In genomic region chr3:156527231-156527995, GRCm38 (mm10) we compare ENCODE assay signal across 23 mouse cellular contexts. TPM values are rescaled to one million over a fixed set of nuclear protein-coding genes. Genes with fewer than 3 reads are reported as not detected.
A peak's percentile ranks its signal among the peaks of the same experiment; 100 is the strongest.
DNase-seq lines count a peak whose midpoint lies in the region; ATAC-seq lines count a peak whose summit lies in the region.
"Had no signal": no experiment of that assay in that cellular context is flagged by ENCODE, and none has a peak within 500 bp of the region (broad histone marks: within the 10 kb centered on the region; RNA-seq: fewer than 3 reads in every experiment).

No protein-coding gene starts in this region.

- no peak overlapping the region for H3K4me2 ChIP-seq in forebrain, embryonic 14.5 days (ENCODE audit: low read length)
- H3K4me2 ChIP-seq in forebrain, embryonic 11.5 days (ENCODE audit: low read depth, low read length, severe bottlenecking) = no peak overlapping the region
- no peak overlapping the region for H3K4me2 ChIP-seq in kidney, embryonic 16.5 days (replicated peaks; ENCODE audit: low read depth, low read length)
- H3K4me2 ChIP-seq: embryonic facial prominence, embryonic 13.5 days; lung, embryonic 14.5 days; midbrain, embryonic 15.5 days; stomach, embryonic 15.5 days had no signal

- no peak overlapping the region for H3K9ac ChIP-seq in forebrain, embryonic 14.5 days (ENCODE audit: low read length)
- H3K9ac ChIP-seq in forebrain, embryonic 11.5 days (ENCODE audit: low read length) = no peak overlapping the region
- H3K9ac ChIP-seq in kidney, embryonic 16.5 days (replicated peaks; ENCODE audit: low read length) = no peak overlapping the region
- H3K9ac ChIP-seq: embryonic facial prominence, embryonic 13.5 days; hindbrain, embryonic 15.5 days; liver, embryonic 14.5 days; lung, embryonic 14.5 days; midbrain, embryonic 15.5 days; stomach, embryonic 15.5 days had no signal

- H3K27me3 ChIP-seq in forebrain, embryonic 14.5 days (replicated peaks; ENCODE audit: control insufficient read depth, insufficient read depth, low read length) = no peaks in the 10 kb centered on the region
- H3K27me3 ChIP-seq in forebrain, embryonic 11.5 days (ENCODE audit: control insufficient read depth, insufficient read depth, low read length) = no peaks in the 10 kb centered on the region
- no peaks in the 10 kb centered on the region for H3K27me3 ChIP-seq in kidney, embryonic 16.5 days (ENCODE audit: insufficient read depth, low read length)
- H3K27me3 ChIP-seq: embryonic facial prominence, embryonic 13.5 days; hindbrain, embryonic 15.5 days; megakaryocyte, embryonic 14.5 days; midbrain, embryonic 15.5 days; stomach, embryonic 15.5 days had no signal

- ATAC-seq in forebrain, embryonic 14.5 days = peak; percentile 37; the same call in 1 of the 2 replicates
- ATAC-seq in forebrain, embryonic 11.5 days (replicated peaks; ENCODE audit: low FRiP score) = no peak
- ATAC-seq in kidney, embryonic 16.5 days (ENCODE audit: low FRiP score, low TSS enrichment) = no peak
- ATAC-seq: CD4-positive, CD25-positive, alpha-beta regulatory T cell, adult 4 months; intestine, embryonic 16.5 days; midbrain, embryonic 15.5 days had no signal

- no peaks in the 10 kb centered on the region for H3K36me3 ChIP-seq in forebrain, embryonic 14.5 days (ENCODE audit: control insufficient read depth, insufficient read depth, low read length)
- H3K36me3 ChIP-seq in forebrain, embryonic 11.5 days (ENCODE audit: control insufficient read depth, insufficient read depth, low read length) = no peaks in the 10 kb centered on the region
- H3K36me3 ChIP-seq in kidney, embryonic 16.5 days (ENCODE audit: insufficient read depth, low read length) = no peaks in the 10 kb centered on the region
- H3K36me3 ChIP-seq: embryonic facial prominence, embryonic 13.5 days; heart, embryonic 10.5 days; hindbrain, embryonic 15.5 days; midbrain, embryonic 15.5 days; stomach, embryonic 15.5 days had no signal

- H3K9me3 ChIP-seq in forebrain, embryonic 14.5 days (replicated peaks; ENCODE audit: control insufficient read depth, low read length) = no peaks in the 10 kb centered on the region
- no peaks in the 10 kb centered on the region for H3K9me3 ChIP-seq in forebrain, embryonic 11.5 days (ENCODE audit: control insufficient read depth, low read length)
- no peaks in the 10 kb centered on the region for H3K9me3 ChIP-seq in kidney, embryonic 16.5 days (ENCODE audit: low read length)
- H3K9me3 ChIP-seq: embryonic facial prominence, embryonic 13.5 days; heart, embryonic 10.5 days; hindbrain, embryonic 15.5 days; midbrain, embryonic 15.5 days; stomach, embryonic 15.5 days had no signal

- H3K4me1 ChIP-seq in forebrain, embryonic 14.5 days (ENCODE audit: control insufficient read depth, insufficient read depth, low read length) = 0 out of 2 replicates have a peak, but pooled peaks cover 2% of the 10 kb centered on the region
- H3K4me1 ChIP-seq in forebrain, embryonic 11.5 days (replicated peaks; ENCODE audit: control insufficient read depth, insufficient read depth, low read length) = no peaks in the 10 kb centered on the region
- H3K4me1 ChIP-seq in kidney, embryonic 16.5 days (ENCODE audit: insufficient read depth, low read length) = no peaks in the 10 kb centered on the region
- H3K4me1 ChIP-seq: embryonic facial prominence, embryonic 13.5 days; heart, embryonic 10.5 days; megakaryocyte, embryonic 14.5 days; midbrain, embryonic 15.5 days; stomach, embryonic 15.5 days had no signal

- DNase-seq in forebrain, embryonic 14.5 days (ENCODE audit: low spot score) = peak; percentile 75
- DNase-seq in forebrain, embryonic 11.5 days (ENCODE audit: low spot score) = no peak
- DNase-seq in brain, adult 2 months (ENCODE audit: low read depth, low spot score) = peak; percentile 79
- DNase-seq in cerebellum, adult 11-12 months = peak; percentile 53
- DNase-seq in cerebellum, postnatal 10 days = peak; percentile 84 to 85
- DNase-seq in yolk sac, embryonic 10.5 days (ENCODE audit: low spot score) = no peak
- no peak for DNase-seq in thymus, postnatal 14 days
- DNase-seq: adrenal gland, postnatal 25 days; heart, postnatal 4 days; kidney, postnatal 4 days; lung, embryonic 14.5 days; lung, postnatal 36 days; thymus, postnatal 36 days had no signal

- WGBS in forebrain, embryonic 14.5 days = 85% methylated on average over 2 of the region's 2 CpGs
- 80% methylated on average over 2 of the region's 2 CpGs for WGBS in forebrain, embryonic 11.5 days
- WGBS in kidney, embryonic 16.5 days = 89% methylated on average over 2 of the region's 2 CpGs

- no peak overlapping the region for H3K27ac ChIP-seq in forebrain, embryonic 14.5 days (ENCODE audit: low read depth, low read length)
- no peak overlapping the region for H3K27ac ChIP-seq in forebrain, embryonic 11.5 days (ENCODE audit: low read depth, low read length)
- H3K27ac ChIP-seq in kidney, embryonic 16.5 days (ENCODE audit: low read length) = no peak overlapping the region
- H3K27ac ChIP-seq: embryonic facial prominence, embryonic 13.5 days; heart, embryonic 10.5 days; hindbrain, embryonic 15.5 days; liver, embryonic 14.5 days; stomach, embryonic 15.5 days had no signal

- H3K4me3 ChIP-seq in forebrain, embryonic 14.5 days (ENCODE audit: low read depth, low read length) = no peak overlapping the region
- H3K4me3 ChIP-seq in forebrain, embryonic 11.5 days (ENCODE audit: low read depth, low read length) = no peak overlapping the region
- H3K4me3 ChIP-seq in kidney, embryonic 16.5 days (ENCODE audit: low read length) = no peak overlapping the region
- H3K4me3 ChIP-seq: embryonic facial prominence, embryonic 13.5 days; heart, embryonic 10.5 days; hindbrain, embryonic 15.5 days; megakaryocyte, embryonic 14.5 days; midbrain, embryonic 15.5 days; stomach, embryonic 15.5 days had no signal

RNA-seq across cellular contexts. Expression of gene Negr1, which starts 34.2 kb away (rescaled TPM):
- 28.3 and 35.2 TPM in 2 replicates for polyA plus RNA-seq in forebrain, embryonic 14.5 days (2014; fragmentation: Nextera tagmentation; extraction: Ambion mirVana)
- 5.3 and 5.9 TPM in 2 replicates for polyA plus RNA-seq in forebrain, embryonic 11.5 days (2014; fragmentation: Nextera tagmentation; extraction: Ambion mirVana)
- polyA plus RNA-seq in kidney, embryonic 16.5 days (2015; fragmentation: Nextera tagmentation; extraction: Ambion mirVana) = 7.3 and 9.8 TPM in 2 replicates
- polyA plus RNA-seq: CD4-positive, CD25-positive, alpha-beta regulatory T cell, adult 4 months had no signal

Comparison
In these comparisons a context has a peak if more than half of its experiments do, and no peak if none do; other contexts are left out.
1. DNase-seq: peak in forebrain, embryonic 14.5 days (single experiment), brain, adult 2 months (single experiment), cerebellum, adult 11-12 months (single experiment) and cerebellum, postnatal 10 days (2 of 2); none in forebrain, embryonic 11.5 days (single experiment), yolk sac, embryonic 10.5 days (single experiment) and thymus, postnatal 14 days (single experiment).